Mouse (Mus musculus) gastrocnemius, adult 2 months (tissue): ENCODE measurements around the gene Aimp2. TPM values are rescaled to one million over a fixed set of nuclear protein-coding genes. Genes with fewer than 3 reads are reported as not detected.
A peak's percentile ranks its signal among the peaks of the same experiment; 100 is the strongest.

Source experiments
- DNase-seq: peaks from one replicate; pipeline ENCODE4 v3.0.0; 2022
- H3K27ac ChIP-seq: fragments of 200-600 bp; 2 replicates; pipeline ENCODE4 v1.8.1; 2022; ENCODE audit warnings: mild to moderate bottlenecking
- H3K4me3 ChIP-seq: fragments of 200-600 bp; 2 replicates; pipeline ENCODE4 v1.8.1; 2022; ENCODE audit warnings: mild to moderate bottlenecking, moderate library complexity
- CTCF ChIP-seq: fragments of 200-600 bp; IDR thresholded peaks from 2 replicates; pipeline ENCODE4 v1.8.1; 2022; ENCODE audit warnings: antibody characterized with exemption, mild to moderate bottlenecking, moderate library complexity
- intact Hi-C: fragments of 180-260 bp; cut with DNase I; formaldehyde crosslinking; loops from one replicate; pipeline ENCODE4 v1.15.1; 2025
- total RNA-seq, 2 experiments: library from RNA; stranded (reverse); gene quantifications; 2 replicates each; pipeline ENCODE4 v1.2.3; 2021

The Aimp2 gene
- total RNA-seq, 2 experiments from 2014 or later: 92.4 to 118 TPM

DNA sequence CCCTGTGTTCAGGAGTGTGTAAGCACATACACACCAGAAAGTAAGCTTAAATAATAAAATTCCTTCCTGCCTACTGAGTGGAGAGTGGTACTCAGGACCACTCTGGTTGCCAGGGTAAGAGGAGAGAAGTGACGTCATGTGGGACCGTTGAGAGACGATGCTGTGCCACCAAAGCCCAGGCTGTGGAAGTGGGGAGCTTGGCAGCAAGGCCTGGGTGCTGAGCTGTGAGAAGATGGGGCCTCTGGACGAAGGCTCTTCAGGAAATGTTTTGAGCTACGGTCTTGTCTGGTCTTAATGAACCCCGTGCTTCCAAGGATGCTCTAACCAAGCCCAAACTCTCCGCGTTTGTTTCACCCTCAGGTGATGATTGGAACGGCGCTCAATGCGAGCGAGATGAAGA is 21.0 kb upstream of the Aimp2 start:
- Histone ChIP-seq H3K4me3 (no peak overlapping the region), H3K27ac (no peak overlapping the region)
- DNase-seq: no peak
- intact Hi-C loops: no loop called here
- TF ChIP-seq CTCF: no peak

DNA sequence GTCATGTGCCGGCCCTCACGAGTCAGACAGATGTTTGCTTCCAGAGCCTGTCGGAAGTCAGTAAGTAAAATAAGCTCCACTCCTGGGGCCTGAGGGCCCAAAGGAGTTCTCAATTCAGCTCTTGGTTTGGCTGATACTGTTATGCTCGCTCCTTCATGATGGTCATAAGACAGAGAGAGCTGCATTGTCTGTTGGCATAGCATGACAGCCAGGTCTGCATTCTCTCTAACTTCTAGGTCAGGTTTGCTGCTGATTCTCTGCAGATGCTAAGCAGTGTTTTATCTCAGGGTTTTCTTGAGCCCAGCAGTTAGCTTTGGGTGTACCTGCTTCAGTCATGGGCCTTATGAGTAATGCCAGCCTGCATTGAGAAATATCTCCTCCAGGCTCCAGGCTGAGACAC is 19.6 kb upstream of the Aimp2 start:
- intact Hi-C loops: no loop called here
- TF ChIP-seq CTCF: no peak
- DNase-seq: no peak
- Histone ChIP-seq H3K4me3 (no peak overlapping the region), H3K27ac (no peak overlapping the region)

DNA sequence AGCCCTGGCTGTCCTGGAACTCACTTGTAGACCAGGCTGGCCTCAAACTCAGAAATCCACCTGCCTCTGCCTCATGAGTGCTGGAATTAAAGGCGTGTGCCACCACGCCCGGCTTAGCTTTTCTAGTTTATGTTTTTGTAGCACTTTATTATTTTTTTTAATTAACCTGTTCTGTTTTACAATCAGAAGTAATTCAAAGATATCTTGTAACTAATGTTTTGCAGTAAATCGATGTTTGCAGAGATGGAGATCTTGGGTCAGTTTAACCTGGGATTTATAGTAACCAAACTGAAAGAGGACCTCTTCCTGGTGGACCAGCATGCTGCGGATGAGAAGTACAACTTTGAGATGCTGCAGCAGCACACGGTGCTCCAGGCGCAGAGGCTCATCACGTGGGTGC is 18.2 kb upstream of the Aimp2 start, which contains the start of gene Gm42421:
Gene Gm42421 (plus strand): TSS at position 301 of the 400 bp plus-strand sequence.
- intact Hi-C loops: no loop called here

DNA sequence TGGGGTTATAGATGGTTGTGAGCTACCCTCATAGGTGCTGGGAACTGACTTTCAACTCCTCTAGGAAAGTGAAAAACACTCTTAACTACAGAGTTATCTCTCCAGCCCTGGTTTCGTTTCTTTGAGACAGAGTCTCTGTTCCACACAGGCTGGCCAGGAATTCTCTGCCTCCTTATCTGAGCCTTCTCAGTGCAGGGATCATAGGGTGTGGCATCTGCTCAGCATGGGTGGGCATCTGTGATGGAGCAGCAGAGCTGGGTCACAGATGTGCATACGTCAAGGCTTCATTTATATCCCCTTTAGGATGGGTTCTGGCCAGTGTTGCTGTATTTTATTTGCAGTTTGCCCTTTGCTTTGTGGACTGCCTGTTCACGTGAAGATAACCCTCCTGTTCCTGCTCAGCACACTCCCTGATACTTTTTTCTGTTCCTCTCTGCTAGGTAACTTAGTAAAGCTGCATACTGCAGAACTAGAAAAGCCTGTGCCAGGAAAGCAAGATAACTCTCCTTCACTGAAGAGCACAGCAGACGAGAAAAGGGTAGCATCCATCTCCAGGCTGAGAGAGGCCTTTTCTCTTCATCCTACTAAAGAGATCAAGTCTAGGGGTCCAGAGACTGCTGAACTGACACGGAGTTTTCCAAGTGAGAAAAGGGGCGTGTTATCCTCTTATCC is 15.3 kb upstream of the Aimp2 start:
- no peak overlapping the region for H3K4me3 ChIP-seq
- H3K27ac ChIP-seq: no peak overlapping the region
- no peak for TF ChIP-seq CTCF
- no peak for DNase-seq
- intact Hi-C loops: no loop called here

More for the DNA sequence above, 18.2 kb upstream of the Aimp2 start, which contains the start of gene Gm42421:
- no peak within 1 kb of the TSS for H3K4me3 ChIP-seq
- no peak for TF ChIP-seq CTCF
- H3K27ac ChIP-seq: no peak within 1 kb of the TSS
- no peak for DNase-seq

DNA sequence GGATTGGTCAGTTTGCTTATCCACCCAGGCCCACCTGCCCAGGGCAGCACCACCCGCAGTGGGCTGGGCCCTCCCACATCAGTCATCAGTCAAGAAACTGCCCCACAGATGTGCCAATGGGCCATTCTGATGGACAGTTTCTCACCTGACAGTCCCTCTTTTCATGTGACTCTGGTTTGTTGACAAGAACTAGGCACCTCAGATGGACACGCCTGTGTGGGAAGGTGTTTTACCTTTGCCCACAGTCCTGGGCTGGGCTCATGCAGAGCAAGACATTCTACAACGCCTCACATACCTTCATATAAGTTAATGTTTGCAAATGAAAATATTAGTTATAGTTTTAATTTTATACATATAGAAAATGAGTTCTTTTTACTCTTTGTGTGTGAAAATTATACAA is 8.5 kb upstream of the Aimp2 start:
- no peak for TF ChIP-seq CTCF

DNA sequence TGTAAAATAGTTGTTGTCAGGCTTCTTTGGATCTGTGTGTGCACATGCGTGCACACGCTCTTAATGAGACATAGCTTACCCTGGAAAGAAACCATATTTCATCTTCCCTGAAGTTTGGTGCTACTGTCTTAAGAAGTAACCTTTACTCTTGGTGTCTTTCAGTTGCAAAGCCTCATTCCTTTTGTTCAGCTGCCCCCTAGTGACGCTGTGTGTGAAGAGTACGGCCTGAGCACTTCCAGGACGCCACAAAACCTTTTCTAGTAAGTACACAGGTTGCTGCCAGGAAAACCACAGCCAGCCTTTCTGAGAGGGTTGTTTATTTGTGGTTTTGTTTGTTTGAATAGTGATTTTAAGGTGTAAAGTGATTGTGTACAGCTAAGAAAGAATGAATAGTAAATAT is 7.8 kb upstream of the Aimp2 start:
- TF ChIP-seq CTCF: peak; percentile 81
- intact Hi-C loops: loop anchor here (1.0 to 5.0 kb wide), 2 partner anchors 185 to 350 kb away; partner anchors contain the start of gene Usp42
- no peak overlapping the region for H3K4me3 ChIP-seq
- H3K27ac ChIP-seq: no peak overlapping the region
- peak; percentile 75 for DNase-seq

More for the DNA sequence above, 8.5 kb upstream of the Aimp2 start:
- Histone ChIP-seq H3K27ac (no peak overlapping the region), H3K4me3 (no peak overlapping the region)
- DNase-seq: no peak
- intact Hi-C loops: loop anchor here (5.0 kb wide), 1 partner anchor 351 kb away; no protein-coding TSS in a partner anchor

DNA sequence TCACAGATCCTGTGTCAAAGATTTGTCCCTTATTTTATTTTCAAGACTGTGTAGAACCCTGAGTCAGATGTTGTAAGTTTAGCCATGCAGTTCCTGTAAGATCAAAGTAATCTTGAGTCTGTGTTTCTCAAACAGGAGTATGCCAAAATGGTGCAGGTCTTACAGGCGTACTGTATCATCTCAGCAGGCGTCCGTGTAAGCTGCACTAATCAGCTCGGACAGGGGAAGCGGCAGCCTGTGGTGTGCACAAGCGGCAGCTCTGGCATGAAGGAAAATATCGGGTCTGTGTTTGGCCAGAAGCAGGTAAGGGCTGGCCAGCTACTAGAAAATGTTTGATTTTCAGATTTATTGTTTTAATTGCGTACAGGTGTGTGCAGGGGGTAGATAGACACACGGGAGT is 6.6 kb upstream of the Aimp2 start:
- no peak overlapping the region for H3K27ac ChIP-seq
- TF ChIP-seq CTCF: no peak
- no peak overlapping the region for H3K4me3 ChIP-seq
- intact Hi-C loops: loop anchor here (5.0 kb wide), 1 partner anchor 349 kb away; no protein-coding TSS in a partner anchor
- no peak for DNase-seq

DNA sequence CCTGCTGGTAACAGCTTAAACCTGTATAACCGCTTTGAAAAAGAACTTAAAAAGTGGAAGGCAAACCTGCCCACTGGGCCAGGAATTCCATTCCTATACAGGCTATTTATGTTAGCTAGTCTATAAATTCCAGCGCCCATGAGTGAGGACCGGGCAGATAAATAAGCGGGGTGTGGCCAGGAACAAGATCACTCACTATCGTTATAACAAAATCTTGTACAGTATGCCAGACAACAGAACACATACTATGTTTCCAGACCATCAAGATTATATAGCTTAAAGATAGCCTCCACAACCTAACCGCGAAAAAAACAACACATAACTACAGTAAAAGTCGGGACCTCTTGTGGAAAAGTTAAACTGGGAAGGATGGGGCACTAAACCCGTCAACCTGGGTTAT is 721 bp downstream of the Aimp2 start:
- intact Hi-C loops: loop anchor here (5.0 kb wide), 1 partner anchor 352 kb away; no protein-coding TSS in a partner anchor
- Histone ChIP-seq H3K4me3 (peak overlapping the region; percentile 76), H3K27ac (peak overlapping the region; percentile 97)
- DNase-seq: no peak
- TF ChIP-seq CTCF: no peak

DNA sequence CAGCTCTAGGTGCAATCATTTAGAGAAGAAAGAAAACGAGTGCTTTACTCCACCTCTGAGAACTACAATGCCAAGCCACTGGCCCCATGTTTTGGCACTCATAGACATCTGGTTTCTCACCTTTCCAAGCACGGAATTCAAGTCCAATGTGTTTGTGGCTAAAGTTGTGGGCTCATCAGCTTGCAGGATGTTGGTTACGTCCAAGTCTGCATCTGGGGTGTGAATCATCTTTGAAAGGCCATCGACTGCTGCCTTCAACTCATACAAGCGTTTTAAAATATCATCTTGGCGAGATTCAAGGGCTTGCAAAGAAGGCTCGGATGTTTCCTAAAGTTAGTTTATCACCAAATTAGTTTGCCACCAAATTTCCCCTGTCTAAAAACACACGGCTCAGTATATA is 3.2 kb downstream of the Aimp2 start:
- H3K4me3 ChIP-seq: peak overlapping the region; percentile 76

DNA sequence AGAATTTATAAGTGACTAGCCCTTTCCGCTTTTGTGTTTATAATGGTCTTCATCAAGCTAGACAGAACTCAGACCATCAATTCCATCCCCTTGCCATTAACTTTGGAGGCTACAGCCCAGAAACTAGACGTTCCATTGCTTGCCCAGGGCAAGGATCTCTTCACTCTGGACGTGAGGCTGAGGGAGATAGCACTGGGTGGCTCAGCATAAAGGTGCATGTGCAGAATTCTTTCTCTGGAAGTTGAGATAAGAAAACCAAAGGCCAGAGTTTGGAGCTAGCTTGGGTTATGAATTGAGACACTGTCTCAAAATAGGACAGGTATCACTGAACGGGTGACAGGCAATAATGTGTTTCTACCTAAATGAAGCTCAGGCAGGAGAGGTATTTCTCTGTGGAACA is 5.8 kb downstream of the Aimp2 start:
- no peak for DNase-seq
- intact Hi-C loops: loop anchor here (5.0 kb wide), 1 partner anchor 1122 kb away; no protein-coding TSS in a partner anchor
- peak overlapping the region; percentile 97 for H3K27ac ChIP-seq
- H3K4me3 ChIP-seq: no peak overlapping the region
- TF ChIP-seq CTCF: no peak

More for the DNA sequence above, 3.2 kb downstream of the Aimp2 start:
- intact Hi-C loops: loop anchor here (5.0 kb wide), 1 partner anchor 349 kb away; no protein-coding TSS in a partner anchor
- H3K27ac ChIP-seq: peak overlapping the region; percentile 97
- no peak for TF ChIP-seq CTCF
- DNase-seq: no peak

DNA sequence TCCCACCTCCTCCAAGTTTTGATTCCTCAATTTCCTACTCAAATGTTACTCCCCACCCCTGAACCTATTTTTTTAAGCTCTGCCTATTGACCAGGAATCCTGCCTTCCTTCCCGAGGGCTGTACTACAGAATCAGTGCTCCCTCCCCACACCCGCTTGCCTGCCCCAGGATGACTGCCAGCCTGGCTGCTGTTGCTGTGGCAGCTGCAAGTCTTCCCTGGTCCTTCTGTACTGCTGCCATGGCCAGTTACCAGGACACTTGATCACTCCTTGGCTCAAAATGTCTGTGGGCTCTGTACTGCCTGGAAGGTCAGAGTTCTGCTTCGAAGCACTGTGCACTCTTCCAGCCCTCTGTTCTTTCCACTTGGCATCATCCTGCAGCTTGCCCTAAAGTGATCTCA is 7.5 kb downstream of the Aimp2 start:
- Histone ChIP-seq H3K4me3 (no peak overlapping the region; the same call in 1 of the 2 replicates), H3K27ac (peak overlapping the region; percentile 97)
- intact Hi-C loops: loop anchor here (5.0 kb wide), 1 partner anchor 1120 kb away; no protein-coding TSS in a partner anchor
- TF ChIP-seq CTCF: no peak
- peak; percentile 94 for DNase-seq

DNA sequence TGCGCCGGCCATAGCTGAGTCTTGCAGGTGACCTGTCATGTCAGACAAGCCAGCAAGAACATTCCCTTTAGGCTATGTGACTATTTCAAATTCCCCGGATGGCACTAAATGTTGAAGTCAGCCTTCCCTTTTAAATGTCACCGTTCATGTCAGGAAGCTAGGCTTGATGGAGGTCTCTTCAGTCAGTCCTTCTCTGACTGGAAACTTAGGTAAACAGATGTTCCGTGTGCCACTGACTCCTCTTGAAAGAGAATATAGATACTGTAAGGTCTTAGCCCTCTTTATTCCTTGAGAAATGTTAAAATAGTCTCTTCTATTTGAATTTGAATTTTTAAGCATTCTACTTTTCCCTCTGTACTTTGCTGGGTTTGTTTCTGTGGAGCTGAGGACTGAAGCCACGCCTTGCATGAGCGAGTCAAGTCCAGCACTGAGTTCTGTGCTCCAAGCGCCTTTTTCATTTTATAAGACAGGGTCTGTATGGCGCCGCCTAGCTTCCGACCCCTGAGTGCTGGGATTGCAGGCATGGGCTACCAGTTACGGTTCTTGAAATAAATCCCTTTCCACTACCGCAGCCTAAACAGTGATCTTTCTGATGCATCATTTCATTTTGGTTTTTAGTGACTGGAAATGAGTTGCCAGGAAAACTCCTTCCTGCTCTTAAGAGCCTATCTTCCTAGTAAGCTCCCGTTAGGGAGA is 11.9 kb downstream of the Aimp2 start, which contains the start of gene Ankrd61:
Gene Ankrd61 (minus strand): TSS at position 51 of the 696 bp plus-strand sequence.
- no peak for TF ChIP-seq CTCF
- Histone ChIP-seq H3K4me3 (no peak within 1 kb of the TSS), H3K27ac (no peak within 1 kb of the TSS)
- intact Hi-C loops: no loop called here
- DNase-seq: no peak

DNA sequence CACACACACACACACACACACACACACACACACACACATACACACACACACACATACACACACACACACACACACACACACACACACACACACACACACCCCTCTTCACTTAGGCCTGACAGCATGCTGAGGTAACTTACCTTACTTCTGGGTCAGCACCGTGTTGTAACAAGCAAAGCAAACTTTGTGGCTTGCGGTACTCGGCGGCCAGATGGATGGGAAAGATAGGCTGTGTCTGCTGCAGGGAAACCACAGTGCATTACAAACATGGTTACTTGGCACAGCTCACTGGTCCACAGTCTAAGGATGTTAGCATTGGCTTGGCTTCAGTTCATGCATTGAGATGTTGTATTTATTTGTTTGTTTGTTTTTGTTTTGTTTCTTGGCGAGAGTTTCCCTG is 16.3 kb downstream of the Aimp2 start:
- no peak for TF ChIP-seq CTCF
- no peak overlapping the region for H3K27ac ChIP-seq
- no peak for DNase-seq
- intact Hi-C loops: no loop called here
- H3K4me3 ChIP-seq: no peak overlapping the region
